Mouse (Mus musculus): ENCODE measurements around the gene Ankrd50.

GRCm38 (mm10) chr3:38433495-38434464 is 50.9 kb downstream of the Ankrd50 start:
- TF ChIP-seq EP300 (IDR thresholded peaks at IDR 0.05; ENCODE audit: low read depth): peak; percentile 28; the same call in 1 of the 2 replicates
- TF ChIP-seq CTCF (IDR thresholded peaks at IDR 0.05; ENCODE audit: low read depth): no peak
